Mouse (Mus musculus) right cerebral cortex, adult 18-20 months (tissue): ENCODE measurements at regions not wholly inside any gene's neighbourhood (a gene's known extent, or its start where the extent isn't known, plus 50 kb on each side); places are given as distances from the start of the nearest gene placed in this dataset.

Experiments used
- DNase-seq: peaks from one replicate; pipeline ENCODE4 v3.0.0; 2022; ENCODE audit warnings: mixed read lengths

- DNase-seq: peak; percentile 4
Observed at GRCm38 (mm10) chr8:28117997-28118778, 670.7 kb downstream of the Poteg start.

- DNase-seq: no peak
Observed at GRCm38 (mm10) chr8:28125021-28125420, 677.6 kb downstream of the Poteg start.

GRCm38 (mm10) chr8:28141916-28142315 lies 694.4 kb downstream of the Poteg start:
- DNase-seq: no peak

GRCm38 (mm10) chr8:28148599-28149452 lies 701.4 kb downstream of the Poteg start:
- DNase-seq: peak; percentile 71

GRCm38 (mm10) chr8:28149453-28149767 lies 701.9 kb downstream of the Poteg start:
- no peak for DNase-seq

- no peak for DNase-seq
Observed at GRCm38 (mm10) chr8:28160651-28161050, 713.2 kb downstream of the Poteg start.

GRCm38 (mm10) chr8:28168036-28168435 lies 720.6 kb downstream of the Poteg start:
- no peak for DNase-seq

GRCm38 (mm10) chr8:28171456-28171855 lies 724.0 kb downstream of the Poteg start:
- no peak for DNase-seq

GRCm38 (mm10) chr8:28195943-28196342 lies 748.5 kb downstream of the Poteg start:
- DNase-seq: no peak

- no peak for DNase-seq
Observed at GRCm38 (mm10) chr8:28235562-28235961, 788.1 kb downstream of the Poteg start.

- DNase-seq: no peak
Observed at GRCm38 (mm10) chr8:28239411-28239810, 791.9 kb downstream of the Poteg start.

GRCm38 (mm10) chr8:28252399-28253240 lies 805.1 kb downstream of the Poteg start:
- DNase-seq: peak; percentile 2

- DNase-seq: no peak
Observed at GRCm38 (mm10) chr8:28267277-28267676, 819.8 kb downstream of the Poteg start.

- DNase-seq: no peak
Observed at GRCm38 (mm10) chr8:28284257-28284656, 836.8 kb downstream of the Poteg start.

- peak; percentile 12 for DNase-seq
Observed at GRCm38 (mm10) chr8:28298896-28299793, 851.7 kb downstream of the Poteg start.

GRCm38 (mm10) chr8:28317081-28317480 lies 869.6 kb downstream of the Poteg start:
- DNase-seq: no peak

GRCm38 (mm10) chr8:28333388-28333787 lies 885.9 kb downstream of the Poteg start:
- DNase-seq: no peak

- no peak for DNase-seq
Observed at GRCm38 (mm10) chr8:28337484-28337883, 890.0 kb downstream of the Poteg start.

- DNase-seq: peak; percentile 1
Observed at GRCm38 (mm10) chr8:28341236-28341635, 893.8 kb downstream of the Poteg start.

- no peak for DNase-seq
Observed at GRCm38 (mm10) chr8:28366470-28366869, 919.0 kb downstream of the Poteg start.

GRCm38 (mm10) chr8:28367361-28367760 lies 919.9 kb downstream of the Poteg start:
- no peak for DNase-seq

GRCm38 (mm10) chr8:28371752-28372151 lies 924.3 kb downstream of the Poteg start:
- DNase-seq: no peak
